Mouse (Mus musculus): Measurements from ENCODE around the gene Rnase13. TPM values are rescaled to one million over a fixed set of nuclear protein-coding genes. Genes with fewer than 3 reads are reported as not detected.

The Rnase13 gene
- not detected for polyA plus RNA-seq (2012; fragmentation: generic; extraction: Trizol)
- long read RNA-seq, experiment 1: 0 reads
- long read RNA-seq, experiment 2: 0 reads

- TF ChIP-seq USF1 (IDR thresholded peaks at IDR 0.05; ENCODE audit: low read depth) (no peak), MYOG (IDR thresholded peaks at IDR 0.05; ENCODE audit: control insufficient read depth, extremely low read depth, insufficient read length) (no peak), MYOD1 (IDR thresholded peaks at IDR 0.05; ENCODE audit: control insufficient read depth, insufficient read length, low read depth) (no peak), CEBPB (IDR thresholded peaks at IDR 0.05; ENCODE audit: low read depth) (no peak)
- no peak within 1 kb of the TSS for H3ac ChIP-seq (ENCODE audit: control insufficient read depth, insufficient read length, low read depth)
- H3K36me3 ChIP-seq (ENCODE audit: control insufficient read depth, insufficient read depth): no peaks in the 10 kb centered on the region
- no peaks in the 10 kb centered on the region for H3K79me2 ChIP-seq (ENCODE audit: control insufficient read depth, insufficient read depth)
- peaks cover 6% of the 10 kb centered on the region for H3K27me3 ChIP-seq (ENCODE audit: control insufficient read depth, insufficient read depth, insufficient read length)
- H3K4me3 ChIP-seq (ENCODE audit: insufficient read depth, poor library complexity, severe bottlenecking): no peak within 1 kb of the TSS
- no peaks in the 10 kb centered on the region for H3K79me3 ChIP-seq (ENCODE audit: low read depth)
These were observed at the start of gene Rnase13 for GRCm38 (mm10) chr14:51922571-51922865. Rnase13 (minus strand) TSS chr14:51922773.

GRCm38 (mm10) chr14:51967400-51967799 lies 44.8 kb upstream of the Rnase13 start:
- TF ChIP-seq CEBPB (IDR thresholded peaks at IDR 0.05; ENCODE audit: low read depth): no peak
- TF ChIP-seq CTCF (IDR thresholded peaks at IDR 0.05; ENCODE audit: control insufficient read depth, insufficient read depth, insufficient read length): no peak
- TF ChIP-seq MYOG (IDR thresholded peaks at IDR 0.05; ENCODE audit: control insufficient read depth, extremely low read depth, insufficient read length): no peak
- TF ChIP-seq MYOD1 (IDR thresholded peaks at IDR 0.05; ENCODE audit: control insufficient read depth, insufficient read length, low read depth): no peak
- no peak for TF ChIP-seq MAX (IDR thresholded peaks at IDR 0.05)
- TF ChIP-seq USF1 (IDR thresholded peaks at IDR 0.05; ENCODE audit: low read depth): no peak
- H3K27me3 ChIP-seq (ENCODE audit: control insufficient read depth, insufficient read depth, insufficient read length): no peaks in the 10 kb centered on the region
- H3K36me3 ChIP-seq (ENCODE audit: control insufficient read depth, insufficient read depth): no peaks in the 10 kb centered on the region
- H3K79me2 ChIP-seq (ENCODE audit: control insufficient read depth, insufficient read depth): no peaks in the 10 kb centered on the region
- H3K4me3 ChIP-seq (ENCODE audit: insufficient read depth, poor library complexity, severe bottlenecking): no peak overlapping the region
- H3K79me3 ChIP-seq (ENCODE audit: low read depth): no peaks in the 10 kb centered on the region
- H3ac ChIP-seq (ENCODE audit: control insufficient read depth, insufficient read length, low read depth): no peak overlapping the region

- Histone ChIP-seq H3ac (ENCODE audit: control insufficient read depth, insufficient read length, low read depth) (no peak overlapping the region), H3K4me3 (ENCODE audit: insufficient read depth, poor library complexity, severe bottlenecking) (no peak overlapping the region), H3K79me3 (ENCODE audit: low read depth) (no peaks in the 10 kb centered on the region), H3K79me2 (ENCODE audit: control insufficient read depth, insufficient read depth) (no peaks in the 10 kb centered on the region), H3K27me3 (ENCODE audit: control insufficient read depth, insufficient read depth, insufficient read length) (no peaks in the 10 kb centered on the region), H3K36me3 (ENCODE audit: control insufficient read depth, insufficient read depth) (no peaks in the 10 kb centered on the region)
- TF ChIP-seq MAX (IDR thresholded peaks at IDR 0.05): no peak
- TF ChIP-seq FOSL1 (IDR thresholded peaks at IDR 0.05; ENCODE audit: insufficient read depth, low read length, poor library complexity, severe bottlenecking): peak; percentile 56
These were observed 37.7 kb upstream of the Rnase13 start for GRCm38 (mm10) chr14:51960316-51960715.

GRCm38 (mm10) chr14:51943336-51943735 lies 20.8 kb upstream of the Rnase13 start:
- H3K27me3 ChIP-seq (ENCODE audit: control insufficient read depth, insufficient read depth, insufficient read length): no peaks in the 10 kb centered on the region
- TF ChIP-seq USF1 (IDR thresholded peaks at IDR 0.05; ENCODE audit: low read depth) (no peak), MAX (IDR thresholded peaks at IDR 0.05) (no peak), CEBPB (IDR thresholded peaks at IDR 0.05; ENCODE audit: low read depth) (no peak), FOSL1 (IDR thresholded peaks at IDR 0.05; ENCODE audit: insufficient read depth, low read length, poor library complexity, severe bottlenecking) (no peak), CTCF (IDR thresholded peaks at IDR 0.05; ENCODE audit: control insufficient read depth, insufficient read depth, insufficient read length) (no peak), MYOD1 (IDR thresholded peaks at IDR 0.05; ENCODE audit: control insufficient read depth, insufficient read length, low read depth) (no peak), MYOG (IDR thresholded peaks at IDR 0.05; ENCODE audit: control insufficient read depth, extremely low read depth, insufficient read length) (no peak)
- H3K79me2 ChIP-seq (ENCODE audit: control insufficient read depth, insufficient read depth): no peaks in the 10 kb centered on the region
- H3ac ChIP-seq (ENCODE audit: control insufficient read depth, insufficient read length, low read depth): no peak overlapping the region
- no peaks in the 10 kb centered on the region for H3K79me3 ChIP-seq (ENCODE audit: low read depth)
- H3K4me3 ChIP-seq (ENCODE audit: insufficient read depth, poor library complexity, severe bottlenecking): no peak overlapping the region
- no peaks in the 10 kb centered on the region for H3K36me3 ChIP-seq (ENCODE audit: control insufficient read depth, insufficient read depth)

- no peak for TF ChIP-seq FOSL1 (IDR thresholded peaks at IDR 0.05; ENCODE audit: insufficient read depth, low read length, poor library complexity, severe bottlenecking)
- no peak for TF ChIP-seq MAX (IDR thresholded peaks at IDR 0.05)
- no peak for TF ChIP-seq CTCF (IDR thresholded peaks at IDR 0.05; ENCODE audit: control insufficient read depth, insufficient read depth, insufficient read length)
- TF ChIP-seq MYOD1 (IDR thresholded peaks at IDR 0.05; ENCODE audit: control insufficient read depth, insufficient read length, low read depth): no peak
- no peak for TF ChIP-seq CEBPB (IDR thresholded peaks at IDR 0.05; ENCODE audit: low read depth)
- no peak for TF ChIP-seq USF1 (IDR thresholded peaks at IDR 0.05; ENCODE audit: low read depth)
- TF ChIP-seq MYOG (IDR thresholded peaks at IDR 0.05; ENCODE audit: control insufficient read depth, extremely low read depth, insufficient read length): no peak
- Histone ChIP-seq H3K79me3 (ENCODE audit: low read depth) (no peaks in the 10 kb centered on the region), H3ac (ENCODE audit: control insufficient read depth, insufficient read length, low read depth) (no peak overlapping the region)
These were observed 19.7 kb upstream of the Rnase13 start for GRCm38 (mm10) chr14:51942236-51942635.

GRCm38 (mm10) chr14:51941577-51941976 lies 19.0 kb upstream of the Rnase13 start:
- no peaks in the 10 kb centered on the region for H3K79me2 ChIP-seq (ENCODE audit: control insufficient read depth, insufficient read depth)
- no peaks in the 10 kb centered on the region for H3K36me3 ChIP-seq (ENCODE audit: control insufficient read depth, insufficient read depth)
- TF ChIP-seq USF1 (IDR thresholded peaks at IDR 0.05; ENCODE audit: low read depth) (no peak), CTCF (IDR thresholded peaks at IDR 0.05; ENCODE audit: control insufficient read depth, insufficient read depth, insufficient read length) (no peak), MAX (IDR thresholded peaks at IDR 0.05) (no peak), MYOG (IDR thresholded peaks at IDR 0.05; ENCODE audit: control insufficient read depth, extremely low read depth, insufficient read length) (no peak), CEBPB (IDR thresholded peaks at IDR 0.05; ENCODE audit: low read depth) (no peak), MYOD1 (IDR thresholded peaks at IDR 0.05; ENCODE audit: control insufficient read depth, insufficient read length, low read depth) (no peak), FOSL1 (IDR thresholded peaks at IDR 0.05; ENCODE audit: insufficient read depth, low read length, poor library complexity, severe bottlenecking) (no peak)
- H3K27me3 ChIP-seq (ENCODE audit: control insufficient read depth, insufficient read depth, insufficient read length): no peaks in the 10 kb centered on the region
- no peaks in the 10 kb centered on the region for H3K79me3 ChIP-seq (ENCODE audit: low read depth)
- H3ac ChIP-seq (ENCODE audit: control insufficient read depth, insufficient read length, low read depth): no peak overlapping the region
- no peak overlapping the region for H3K4me3 ChIP-seq (ENCODE audit: insufficient read depth, poor library complexity, severe bottlenecking)

More at GRCm38 (mm10) chr14:51942236-51942635, 19.7 kb upstream of the Rnase13 start:
- H3K4me3 ChIP-seq (ENCODE audit: insufficient read depth, poor library complexity, severe bottlenecking): no peak overlapping the region
- H3K27me3 ChIP-seq (ENCODE audit: control insufficient read depth, insufficient read depth, insufficient read length): no peaks in the 10 kb centered on the region
- H3K79me2 ChIP-seq (ENCODE audit: control insufficient read depth, insufficient read depth): no peaks in the 10 kb centered on the region
- H3K36me3 ChIP-seq (ENCODE audit: control insufficient read depth, insufficient read depth): no peaks in the 10 kb centered on the region

All from C2C12 (cell line).